8 mouse cellular contexts compared by ENCODE assay signal in the genomic region with DNA sequence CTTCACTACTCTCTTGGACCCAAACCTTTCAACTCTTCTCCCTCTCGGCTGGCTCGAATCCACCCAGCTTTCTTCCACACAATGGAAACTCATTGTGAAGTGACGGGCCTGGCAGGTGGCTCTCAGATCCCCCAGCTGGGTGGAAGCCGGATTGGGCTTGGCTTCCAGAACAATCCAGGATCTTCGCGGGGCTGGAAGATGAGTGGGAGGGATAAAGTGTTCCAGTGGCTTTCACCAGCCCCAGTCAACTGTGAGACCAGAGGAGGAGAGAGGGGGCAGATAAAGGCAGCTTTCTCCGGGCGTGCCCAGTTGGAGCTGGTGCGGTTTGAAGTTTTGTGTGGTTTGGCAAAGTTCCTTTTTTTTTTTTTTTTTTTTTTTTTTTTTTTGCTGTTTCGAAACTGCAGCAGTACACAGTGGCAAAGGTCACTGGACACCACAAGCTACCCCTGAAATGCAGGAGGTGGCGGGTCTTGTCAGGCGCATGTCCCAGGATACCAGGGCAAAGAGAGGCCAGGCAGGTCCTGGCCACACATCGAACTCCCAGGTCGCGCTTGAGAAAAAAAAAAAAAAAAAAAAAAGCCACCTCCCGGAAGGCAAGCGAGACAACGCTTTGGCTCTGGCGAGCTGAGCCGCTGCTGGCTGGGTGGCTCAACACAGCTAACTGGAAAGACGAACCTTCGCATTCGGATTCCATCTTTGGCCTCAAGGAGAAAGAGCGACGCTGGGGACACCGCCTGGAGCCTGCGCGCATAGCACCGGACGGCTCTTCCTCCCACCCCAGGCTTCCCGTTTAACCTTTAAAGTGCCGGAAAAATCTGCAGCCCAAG.
DNase-seq lines count a peak whose midpoint lies in the region; ATAC-seq and TF ChIP-seq lines count a peak whose summit lies in the region.

No protein-coding gene starts in this region.

- H3K36me3 ChIP-seq in heart, embryonic 10.5 days: no peaks in the 10 kb centered on the region
- no peaks in the 10 kb centered on the region for H3K36me3 ChIP-seq in liver, embryonic 13.5 days

- peak overlapping the region; percentile 59 for H3K4me2 ChIP-seq in liver, embryonic 13.5 days

- peak overlapping the region; percentile 77 for H3K27ac ChIP-seq in bone marrow, adult 2 months (ENCODE audit: control insufficient read depth, insufficient read depth, low read depth, low read length, poor library complexity)
- no peak overlapping the region for H3K27ac ChIP-seq in embryonic fibroblast, embryonic 13.5 days (ENCODE audit: insufficient read depth, low read length)
- H3K27ac ChIP-seq in heart, embryonic 10.5 days: peak overlapping the region; percentile 82
- H3K27ac ChIP-seq in liver, embryonic 13.5 days: no peak overlapping the region; the same call in none of the 2 replicates

- H3K9me3 ChIP-seq in heart, embryonic 10.5 days: no peaks in the 10 kb centered on the region
- no peaks in the 10 kb centered on the region for H3K9me3 ChIP-seq in liver, embryonic 13.5 days (replicated peaks)

- peaks cover 34% of the 10 kb centered on the region for H3K27me3 ChIP-seq in heart, embryonic 10.5 days (ENCODE audit: insufficient read depth, poor library complexity, severe bottlenecking)
- H3K27me3 ChIP-seq in liver, embryonic 13.5 days: no peaks in the 10 kb centered on the region; the same call in 1 of the 2 replicates

- 9% methylated on average over 30 of the region's 32 CpGs for WGBS in bone marrow, adult 2 months
- WGBS in heart, embryonic 10.5 days: 16% methylated on average over 32 of the region's 32 CpGs
- 9% methylated on average over 32 of the region's 32 CpGs for WGBS in liver, embryonic 13.5 days (ENCODE audit: insufficient replicate concordance)

- TF ChIP-seq POLR2A in bone marrow, adult 2 months (IDR thresholded peaks at IDR 0.05; ENCODE audit: borderline replicate concordance, control insufficient read depth, low read depth, low read length): 0 out of 2 replicates have a peak, but pooled peaks have one; percentile 9
- no peak for TF ChIP-seq POLR2A in embryonic fibroblast, embryonic 13.5 days (IDR thresholded peaks at IDR 0.05; ENCODE audit: low read depth, low read length)

- H3K4me1 ChIP-seq in bone marrow, adult 2 months (ENCODE audit: control insufficient read depth, insufficient read depth, low read length): no peaks in the 10 kb centered on the region
- no peaks in the 10 kb centered on the region for H3K4me1 ChIP-seq in embryonic fibroblast, embryonic 13.5 days (ENCODE audit: control insufficient read depth, insufficient read depth, low read length)
- H3K4me1 ChIP-seq in heart, embryonic 10.5 days: no peaks in the 10 kb centered on the region
- H3K4me1 ChIP-seq in liver, embryonic 13.5 days (replicated peaks): peaks cover 6% of the 10 kb centered on the region; the same call in 1 of the 2 replicates

- peak overlapping the region; percentile 29; the same call in 1 of the 2 replicates for H3K9ac ChIP-seq in liver, embryonic 13.5 days

- DNase-seq in CD8-positive naive resting alpha-beta T cell, adult 2 months (ENCODE audit: low read depth in 2 of 2, low spot score in 2 of 2): peak; percentile 10 to 47
- peak; percentile 77 for DNase-seq in heart, embryonic 10.5 days (ENCODE audit: low spot score)
- peak; percentile 65 for DNase-seq in kidney, adult 9 months
- peak; percentile 2 for DNase-seq in liver, embryonic 13.5 days
- DNase-seq in naive thymus-derived CD4-positive, alpha-beta T cell, adult 2 months (ENCODE audit: low read depth): peak; percentile 76
- DNase-seq in testis, postnatal 10 days (ENCODE audit: low spot score): peak; percentile 64

- peak; percentile 48; the same call in 1 of the 2 replicates for TF ChIP-seq CTCF in bone marrow, adult 2 months (IDR thresholded peaks at IDR 0.05; ENCODE audit: control insufficient read depth, insufficient read depth, low read length)
- peak; percentile 24; the same call in 1 of the 2 replicates for TF ChIP-seq CTCF in embryonic fibroblast, embryonic 13.5 days (IDR thresholded peaks at IDR 0.05; ENCODE audit: borderline replicate concordance, insufficient read depth, low read length)

- H3K4me3 ChIP-seq in bone marrow, adult 2 months (replicated peaks; ENCODE audit: control insufficient read depth, low read depth, low read length): peak overlapping the region; percentile 60
- 0 out of 2 replicates have a peak overlapping the region, but pooled peaks have one; percentile 11 for H3K4me3 ChIP-seq in embryonic fibroblast, embryonic 13.5 days (ENCODE audit: insufficient read depth, low read length)
- peak overlapping the region; percentile 53 for H3K4me3 ChIP-seq in heart, embryonic 10.5 days
- H3K4me3 ChIP-seq in liver, embryonic 13.5 days (replicated peaks): peak overlapping the region; percentile 42

- peak; percentile 77 for ATAC-seq in liver, embryonic 13.5 days (ENCODE audit: low read depth)

Comparison
In these comparisons a context has a peak if more than half of its experiments do, and no peak if none do; other contexts are left out.
1. DNase-seq: peak in every context shown above with its lines; median percentile 77 in heart, embryonic 10.5 days; 76 in naive thymus-derived CD4-positive, alpha-beta T cell, adult 2 months; 65 in kidney, adult 9 months; 64 in testis, postnatal 10 days; 28 in CD8-positive naive resting alpha-beta T cell, adult 2 months; 2 in liver, embryonic 13.5 days.
2. H3K27ac ChIP-seq: peak in bone marrow, adult 2 months (single experiment) and heart, embryonic 10.5 days (single experiment); none in embryonic fibroblast, embryonic 13.5 days (single experiment) and liver, embryonic 13.5 days (single experiment).
3. Peak in every context shown above with its lines, with median percentiles within 50 percentile points of each other: H3K4me3 ChIP-seq.